Mouse (Mus musculus): ENCODE results near the gene Alkbh4. TPM values are rescaled to one million over a fixed set of nuclear protein-coding genes. Genes with fewer than 3 reads are reported as not detected.

The Alkbh4 gene
- polyA plus RNA-seq, 1 experiment from 2014 or later: 22.7 TPM

DNA sequence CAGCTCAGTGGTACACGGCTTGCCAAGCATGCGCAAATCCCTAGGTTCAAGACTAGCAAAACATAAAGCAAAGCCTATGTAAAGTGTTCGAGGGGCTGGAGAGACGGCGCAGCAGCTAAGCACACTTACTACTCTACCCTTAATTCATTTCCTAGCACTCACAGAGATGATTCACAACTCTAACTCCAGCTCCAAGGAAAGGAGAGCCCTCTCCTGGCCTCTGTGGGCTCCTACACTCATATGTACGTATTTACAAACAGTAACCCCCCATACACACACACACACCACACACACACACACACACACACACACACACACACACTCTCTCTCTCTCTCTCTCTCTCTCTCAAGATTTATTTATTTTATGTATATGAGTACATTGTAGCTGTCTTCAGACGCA lies 47.8 kb downstream of the Alkbh4 start:
- H3K9me3 ChIP-seq (replicated peaks): no peaks in the 10 kb centered on the region
- no peak overlapping the region for H3K9ac ChIP-seq
- no peaks in the 10 kb centered on the region for H3K4me1 ChIP-seq
- peaks cover 74% of the 10 kb centered on the region for H3K36me3 ChIP-seq
- H3K4me3 ChIP-seq (replicated peaks): no peak overlapping the region
- no peak overlapping the region for H3K4me2 ChIP-seq (replicated peaks)
- no peaks in the 10 kb centered on the region for H3K27me3 ChIP-seq
- WGBS: 91% methylated on average over 7 of the region's 7 CpGs
- no peak overlapping the region for H3K27ac ChIP-seq (replicated peaks)
- ATAC-seq (ENCODE audit: insufficient number of reproducible peaks, low FRiP score, low TSS enrichment, low read depth): no peak

DNA sequence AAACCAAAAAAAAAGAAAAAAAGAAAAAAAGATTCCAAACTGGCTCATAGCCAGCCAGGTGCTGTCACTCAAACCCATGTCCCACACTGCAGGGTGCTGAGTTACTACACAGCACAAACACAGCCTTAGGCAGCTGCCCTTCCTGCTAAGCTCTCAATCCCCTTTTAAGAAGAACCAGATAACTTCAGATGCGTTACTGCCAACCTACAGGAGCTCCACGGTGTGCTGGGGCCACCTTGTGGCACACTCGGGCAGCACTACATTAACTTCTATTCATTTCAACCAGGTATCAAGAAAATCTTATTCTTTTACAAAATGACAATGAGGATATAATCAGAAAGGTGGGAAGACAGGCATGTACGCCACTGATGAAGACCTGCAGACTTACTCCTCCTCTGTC lies 50.8 kb downstream of the Alkbh4 start:
- Histone ChIP-seq H3K36me3 (peaks cover 68% of the 10 kb centered on the region), H3K27me3 (no peaks in the 10 kb centered on the region), H3K4me3 (replicated peaks) (no peak overlapping the region), H3K4me1 (no peaks in the 10 kb centered on the region), H3K27ac (replicated peaks) (no peak overlapping the region), H3K9me3 (replicated peaks) (no peaks in the 10 kb centered on the region), H3K9ac (no peak overlapping the region), H3K4me2 (replicated peaks) (no peak overlapping the region)
- no peak for ATAC-seq (ENCODE audit: insufficient number of reproducible peaks, low FRiP score, low TSS enrichment, low read depth)
- WGBS: 31% methylated on average over 4 of the region's 4 CpGs

Small RNAs within 50 kb of the gene (microRNA-seq; reads per million reads assigned to microRNA genes)
- not detected for gene Mir7035 (ENCODE audit: borderline number of aligned reads)

Other genes with a start within 250 kb of the Alkbh4 start
- gene Hspb1, start 248.2 kb upstream of the Alkbh4 start, polyA plus RNA-seq (2015; fragmentation: Nextera tagmentation; extraction: Ambion mirVana): 803 and 821 TPM in 2 replicates
- gene Ywhag, start 201.5 kb upstream of the Alkbh4 start, polyA plus RNA-seq (2015; fragmentation: Nextera tagmentation; extraction: Ambion mirVana): 149 and 156 TPM in 2 replicates
- 2.8 and 3.4 TPM in 2 replicates for gene Ssc4d, start 161.6 kb upstream of the Alkbh4 start, polyA plus RNA-seq (2015; fragmentation: Nextera tagmentation; extraction: Ambion mirVana)
- 0.40 and 0.83 TPM in 2 replicates for gene Zp3, start 156.0 kb upstream of the Alkbh4 start, polyA plus RNA-seq (2015; fragmentation: Nextera tagmentation; extraction: Ambion mirVana)
- gene Dtx2, start 141.3 kb upstream of the Alkbh4 start, polyA plus RNA-seq (2015; fragmentation: Nextera tagmentation; extraction: Ambion mirVana): 35.0 and 36.5 TPM in 2 replicates
- 4.0 and 5.4 TPM in 2 replicates for gene Upk3b, start 97.7 kb upstream of the Alkbh4 start, polyA plus RNA-seq (2015; fragmentation: Nextera tagmentation; extraction: Ambion mirVana)
- 41.7 and 48.4 TPM in 2 replicates for gene Upk3bl, start 81.7 kb upstream of the Alkbh4 start, polyA plus RNA-seq (2015; fragmentation: Nextera tagmentation; extraction: Ambion mirVana)
- 13.4 and 13.6 TPM in 2 replicates for gene Rasa4, start 52.2 kb upstream of the Alkbh4 start, polyA plus RNA-seq (2015; fragmentation: Nextera tagmentation; extraction: Ambion mirVana)
- gene Polr2j, start 19.5 kb upstream of the Alkbh4 start, polyA plus RNA-seq (2015; fragmentation: Nextera tagmentation; extraction: Ambion mirVana): 205 and 222 TPM in 2 replicates
- gene Lrwd1, start 72 bp upstream of the Alkbh4 start, polyA plus RNA-seq (2015; fragmentation: Nextera tagmentation; extraction: Ambion mirVana): 36.8 and 40.0 TPM in 2 replicates
- gene Orai2, start 34.6 kb downstream of the Alkbh4 start, polyA plus RNA-seq (2015; fragmentation: Nextera tagmentation; extraction: Ambion mirVana): 17.1 and 18.3 TPM in 2 replicates
- 50.3 and 52.2 TPM in 2 replicates for gene Prkrip1, start 62.8 kb downstream of the Alkbh4 start, polyA plus RNA-seq (2015; fragmentation: Nextera tagmentation; extraction: Ambion mirVana)
- 8.2 and 9.1 TPM in 2 replicates for gene Sh2b2, start 110.4 kb downstream of the Alkbh4 start, polyA plus RNA-seq (2015; fragmentation: Nextera tagmentation; extraction: Ambion mirVana)